Mouse (Mus musculus): ENCODE measurements around the gene Cx3cr1.
A peak's percentile ranks its signal among the peaks of the same experiment; 100 is the strongest.

The Cx3cr1 gene

GRCm38 (mm10) chr9:120082691-120083090, 13.0 kb upstream of the Cx3cr1 start:
- no peak for DNase-seq (ENCODE audit: low read depth, low spot score)

- no peak for DNase-seq (ENCODE audit: low read depth, low spot score)
Measured at GRCm38 (mm10) chr9:120081967-120082366, 12.3 kb upstream of the Cx3cr1 start.

- DNase-seq (ENCODE audit: low read depth, low spot score): no peak
Measured at GRCm38 (mm10) chr9:120081247-120081646, 11.6 kb upstream of the Cx3cr1 start.

- DNase-seq (ENCODE audit: low read depth, low spot score): peak; percentile 22
Measured at GRCm38 (mm10) chr9:120080546-120081108, 10.9 kb upstream of the Cx3cr1 start.

- no peak for DNase-seq (ENCODE audit: low read depth, low spot score)
Measured at GRCm38 (mm10) chr9:120079901-120080300, 10.2 kb upstream of the Cx3cr1 start.

GRCm38 (mm10) chr9:120078241-120078640, 8.6 kb upstream of the Cx3cr1 start:
- DNase-seq (ENCODE audit: low read depth, low spot score): no peak

- no peak for DNase-seq (ENCODE audit: low read depth, low spot score)
Measured at GRCm38 (mm10) chr9:120074516-120074915, 4.8 kb upstream of the Cx3cr1 start.

- DNase-seq (ENCODE audit: low read depth, low spot score): no peak
Measured at GRCm38 (mm10) chr9:120073169-120073568, 3.5 kb upstream of the Cx3cr1 start.

GRCm38 (mm10) chr9:120071251-120071650, 1.6 kb upstream of the Cx3cr1 start:
- DNase-seq (ENCODE audit: low read depth, low spot score): no peak

- no peak for DNase-seq (ENCODE audit: low read depth, low spot score)
Measured at GRCm38 (mm10) chr9:120068047-120068446, 1.6 kb downstream of the Cx3cr1 start.

GRCm38 (mm10) chr9:120067609-120068008, 2.1 kb downstream of the Cx3cr1 start:
- no peak for DNase-seq (ENCODE audit: low read depth, low spot score)

GRCm38 (mm10) chr9:120064317-120064716, 5.4 kb downstream of the Cx3cr1 start:
- DNase-seq (ENCODE audit: low read depth, low spot score): no peak

GRCm38 (mm10) chr9:120058730-120059129, 10.9 kb downstream of the Cx3cr1 start:
- DNase-seq (ENCODE audit: low read depth, low spot score): no peak

GRCm38 (mm10) chr9:120056201-120056600, 13.5 kb downstream of the Cx3cr1 start:
- no peak for DNase-seq (ENCODE audit: low read depth, low spot score)

GRCm38 (mm10) chr9:120054545-120055277, 15.0 kb downstream of the Cx3cr1 start:
- no peak for DNase-seq (ENCODE audit: low read depth, low spot score)

- DNase-seq (ENCODE audit: low read depth, low spot score): no peak
Measured at GRCm38 (mm10) chr9:120049407-120049806, 20.3 kb downstream of the Cx3cr1 start.

GRCm38 (mm10) chr9:120048495-120048894, 21.2 kb downstream of the Cx3cr1 start:
- DNase-seq (ENCODE audit: low read depth, low spot score): no peak

GRCm38 (mm10) chr9:120043115-120043514, 26.6 kb downstream of the Cx3cr1 start:
- DNase-seq (ENCODE audit: low read depth, low spot score): no peak

- no peak for DNase-seq (ENCODE audit: low read depth, low spot score)
Measured at GRCm38 (mm10) chr9:120037414-120037813, 32.3 kb downstream of the Cx3cr1 start.

GRCm38 (mm10) chr9:120034375-120034774, 35.3 kb downstream of the Cx3cr1 start:
- no peak for DNase-seq (ENCODE audit: low read depth, low spot score)

GRCm38 (mm10) chr9:120032710-120033109, 37.0 kb downstream of the Cx3cr1 start:
- DNase-seq (ENCODE audit: low read depth, low spot score): no peak

- DNase-seq (ENCODE audit: low read depth, low spot score): no peak
Measured at GRCm38 (mm10) chr9:120030421-120030820, 39.3 kb downstream of the Cx3cr1 start.

GRCm38 (mm10) chr9:120029880-120030279, 39.8 kb downstream of the Cx3cr1 start:
- no peak for DNase-seq (ENCODE audit: low read depth, low spot score)

All from brain, embryonic 18.5 days (tissue).